Mouse (Mus musculus) lung, adult 18-20 months (tissue): ENCODE results near the gene 1700013G24Rik.

Experiments used
- DNase-seq, 2 experiments: peaks; one replicate each; pipeline ENCODE4 v3.0.0; 2022; ENCODE audit warnings: mixed read lengths in 2 of 2

1700013G24Rik gene

GRCm38 (mm10) chr4:137497892-137498722, 45.0 kb downstream of the 1700013G24Rik start:
- no peak for DNase-seq

GRCm38 (mm10) chr4:137498882-137499583, 45.9 kb downstream of the 1700013G24Rik start:
- no peak for DNase-seq

- DNase-seq: no peak
Observed at GRCm38 (mm10) chr4:137500149-137500548, 47.1 kb downstream of the 1700013G24Rik start.

GRCm38 (mm10) chr4:137500953-137501352, 47.9 kb downstream of the 1700013G24Rik start:
- DNase-seq: no peak

- no peak for DNase-seq
Observed at GRCm38 (mm10) chr4:137502183-137502582, 49.1 kb downstream of the 1700013G24Rik start.

GRCm38 (mm10) chr4:137502801-137503200, 49.7 kb downstream of the 1700013G24Rik start:
- DNase-seq: no peak

GRCm38 (mm10) chr4:137503509-137503971, 50.5 kb downstream of the 1700013G24Rik start:
- DNase-seq: no peak
